Mouse (Mus musculus) WW6 (cell line): ENCODE results near the gene Trim30b.
"Not testable (repeated sequence)": the region's sequence is repeated elsewhere in the genome, so short reads cannot be mapped to it uniquely, and the experiment has no call there.

ENCODE experiments used
- DNase-seq: peaks from one replicate; pipeline ENCODE4 v3.0.0-alpha.2; 2013; ENCODE audit warnings: low read depth, low spot score

Trim30b gene

GRCm38 (mm10) chr7:104369736-104370414 is at the start of gene Trim30b:
TSS of gene Trim30b (minus strand) at chr7:104369884.
- DNase-seq, result no peak

GRCm38 (mm10) chr7:104404460-104404950 is 34.8 kb upstream of the Trim30b start:
- DNase-seq, result no peak

- DNase-seq, result no peak
Observed at GRCm38 (mm10) chr7:104401140-104401539, 31.5 kb upstream of the Trim30b start.

- no peak for DNase-seq
Observed at GRCm38 (mm10) chr7:104400698-104401097, 31.0 kb upstream of the Trim30b start, which contains the start of gene Trim30c. TSS of gene Trim30c (minus strand) at chr7:104400837.

GRCm38 (mm10) chr7:104398492-104398891 is 28.8 kb upstream of the Trim30b start:
- no peak for DNase-seq

GRCm38 (mm10) chr7:104366339-104366738 is 3.3 kb downstream of the Trim30b start:
- no peak for DNase-seq

GRCm38 (mm10) chr7:104353600-104353967 is 16.1 kb downstream of the Trim30b start:
- DNase-seq, result no peak

GRCm38 (mm10) chr7:104352717-104353599 is 16.7 kb downstream of the Trim30b start, which contains the start of gene Trim12c:
TSS of gene Trim12c (minus strand) at chr7:104353362.
- DNase-seq, result peak; percentile 33

GRCm38 (mm10) chr7:104348043-104348442 is 21.6 kb downstream of the Trim30b start:
- DNase-seq, result not testable (repeated sequence)

GRCm38 (mm10) chr7:104340744-104341143 is 28.9 kb downstream of the Trim30b start:
- DNase-seq, result not testable (repeated sequence)

- DNase-seq, result not testable (repeated sequence)
Observed at GRCm38 (mm10) chr7:104335547-104335946, 34.1 kb downstream of the Trim30b start.

- DNase-seq, result not testable (repeated sequence)
Observed at GRCm38 (mm10) chr7:104329171-104329570, 40.5 kb downstream of the Trim30b start, which contains the start of gene Trim34b. TSS of gene Trim34b (plus strand) at chr7:104329471.

GRCm38 (mm10) chr7:104322028-104322427 is 47.7 kb downstream of the Trim30b start:
- DNase-seq, result no peak

- DNase-seq, result not testable (repeated sequence)
Observed at GRCm38 (mm10) chr7:104315369-104316080, 54.2 kb downstream of the Trim30b start, which contains the start of gene Trim12a. TSS of gene Trim12a (minus strand) at chr7:104315466.

GRCm38 (mm10) chr7:104314796-104315353 is 54.8 kb downstream of the Trim30b start:
- DNase-seq, result no peak
